Mouse (Mus musculus): ENCODE results near the gene Efna1. TPM values are rescaled to one million over a fixed set of nuclear protein-coding genes. Genes with fewer than 3 reads are reported as not detected.

Efna1 gene
- polyA plus RNA-seq (2015; fragmentation: Nextera tagmentation; extraction: Ambion mirVana) = 33.3 and 38.4 TPM in 2 replicates

GRCm38 (mm10) chr3:89280606-89281511 lies at the start of gene Efna1:
Gene Efna1, minus strand, starts transcription at chr3:89281142.
- H3K9ac ChIP-seq = peak within 1 kb of the TSS; percentile 86
- H3K27me3 ChIP-seq (replicated peaks) = peaks cover 17% of the 10 kb centered on the region; the same call in 1 of the 2 replicates
- peaks cover 49% of the 10 kb centered on the region for H3K4me1 ChIP-seq
- H3K27ac ChIP-seq (replicated peaks) = peak within 1 kb of the TSS; percentile 89
- H3K4me3 ChIP-seq = peak within 1 kb of the TSS; percentile 66
- peak within 1 kb of the TSS; percentile 94 for H3K4me2 ChIP-seq
- H3K36me3 ChIP-seq = peaks cover 4% of the 10 kb centered on the region
- ATAC-seq (ENCODE audit: extremely low read depth, insufficient number of reproducible peaks, low FRiP score, low TSS enrichment) = no peak
- WGBS = under 1% methylated on average over 52 of the region's 52 CpGs
- H3K9me3 ChIP-seq = no peaks in the 10 kb centered on the region

GRCm38 (mm10) chr3:89330346-89330745 lies 49.4 kb upstream of the Efna1 start:
- no peak overlapping the region for H3K4me3 ChIP-seq
- no peak overlapping the region for H3K9ac ChIP-seq
- H3K36me3 ChIP-seq = peaks cover 26% of the 10 kb centered on the region
- no peaks in the 10 kb centered on the region for H3K9me3 ChIP-seq
- no peak overlapping the region for H3K27ac ChIP-seq (replicated peaks)
- WGBS = 54% methylated on average over 3 of the region's 3 CpGs
- no peak for ATAC-seq (ENCODE audit: extremely low read depth, insufficient number of reproducible peaks, low FRiP score, low TSS enrichment)
- H3K4me1 ChIP-seq = peaks cover 22% of the 10 kb centered on the region
- H3K4me2 ChIP-seq = no peak overlapping the region
- peaks cover 40% of the 10 kb centered on the region for H3K27me3 ChIP-seq (replicated peaks)

GRCm38 (mm10) chr3:89328623-89329022 lies 47.7 kb upstream of the Efna1 start:
- H3K9ac ChIP-seq = no peak overlapping the region
- H3K9me3 ChIP-seq = no peaks in the 10 kb centered on the region
- H3K27me3 ChIP-seq (replicated peaks) = peaks cover 47% of the 10 kb centered on the region
- H3K4me2 ChIP-seq = no peak overlapping the region
- peaks cover 22% of the 10 kb centered on the region for H3K4me1 ChIP-seq
- 20% methylated on average over 4 of the region's 4 CpGs for WGBS
- H3K27ac ChIP-seq (replicated peaks) = no peak overlapping the region
- peaks cover 9% of the 10 kb centered on the region for H3K36me3 ChIP-seq
- H3K4me3 ChIP-seq = no peak overlapping the region
- no peak; the same call in 1 of the 2 replicates for ATAC-seq (ENCODE audit: extremely low read depth, insufficient number of reproducible peaks, low FRiP score, low TSS enrichment)

- H3K36me3 ChIP-seq = no peaks in the 10 kb centered on the region
- no peak for ATAC-seq (ENCODE audit: extremely low read depth, insufficient number of reproducible peaks, low FRiP score, low TSS enrichment)
- no peak overlapping the region for H3K4me3 ChIP-seq
- no peak overlapping the region for H3K27ac ChIP-seq (replicated peaks)
- no peak overlapping the region for H3K9ac ChIP-seq
- H3K9me3 ChIP-seq = no peaks in the 10 kb centered on the region
- WGBS = 61% methylated on average over 9 of the region's 9 CpGs
- no peak overlapping the region for H3K4me2 ChIP-seq
- H3K4me1 ChIP-seq = peaks cover 18% of the 10 kb centered on the region
- peaks cover 59% of the 10 kb centered on the region for H3K27me3 ChIP-seq (replicated peaks)
Observed at GRCm38 (mm10) chr3:89327371-89327870, 46.5 kb upstream of the Efna1 start.

- no peak overlapping the region for H3K27ac ChIP-seq (replicated peaks)
- H3K4me1 ChIP-seq = peaks cover 30% of the 10 kb centered on the region
- H3K4me2 ChIP-seq = no peak overlapping the region
- no peaks in the 10 kb centered on the region for H3K9me3 ChIP-seq
- 79% methylated on average over 8 of the region's 8 CpGs for WGBS
- no peak overlapping the region for H3K4me3 ChIP-seq
- H3K9ac ChIP-seq = no peak overlapping the region
- peaks cover 63% of the 10 kb centered on the region for H3K27me3 ChIP-seq (replicated peaks)
- no peak for ATAC-seq (ENCODE audit: extremely low read depth, insufficient number of reproducible peaks, low FRiP score, low TSS enrichment)
- H3K36me3 ChIP-seq = no peaks in the 10 kb centered on the region
Observed at GRCm38 (mm10) chr3:89325882-89326281, 44.9 kb upstream of the Efna1 start.

GRCm38 (mm10) chr3:89322514-89323165 lies 41.7 kb upstream of the Efna1 start, which contains the start of gene Efna3:
Gene Efna3, minus strand, starts transcription at chr3:89322965.
- H3K27me3 ChIP-seq (replicated peaks) = peaks cover 71% of the 10 kb centered on the region
- peak within 1 kb of the TSS; percentile 99 for H3K4me2 ChIP-seq
- under 1% methylated on average over 50 of the region's 53 CpGs for WGBS
- peak within 1 kb of the TSS; percentile 70 for H3K4me3 ChIP-seq
- no peak within 1 kb of the TSS for H3K27ac ChIP-seq (replicated peaks)
- H3K36me3 ChIP-seq = no peaks in the 10 kb centered on the region
- H3K9me3 ChIP-seq = no peaks in the 10 kb centered on the region
- peaks cover 38% of the 10 kb centered on the region for H3K4me1 ChIP-seq
- peak; percentile 28; the same call in 1 of the 2 replicates for ATAC-seq (ENCODE audit: extremely low read depth, insufficient number of reproducible peaks, low FRiP score, low TSS enrichment)
- peak within 1 kb of the TSS; percentile 80 for H3K9ac ChIP-seq

GRCm38 (mm10) chr3:89322131-89322500 lies 41.2 kb upstream of the Efna1 start:
- H3K36me3 ChIP-seq = no peaks in the 10 kb centered on the region
- ATAC-seq (ENCODE audit: extremely low read depth, insufficient number of reproducible peaks, low FRiP score, low TSS enrichment) = no peak
- H3K4me1 ChIP-seq = peaks cover 38% of the 10 kb centered on the region
- H3K9me3 ChIP-seq = no peaks in the 10 kb centered on the region
- H3K27ac ChIP-seq (replicated peaks) = no peak overlapping the region
- H3K9ac ChIP-seq = peak overlapping the region; percentile 80
- peak overlapping the region; percentile 99 for H3K4me2 ChIP-seq
- WGBS = 1% methylated on average over 14 of the region's 14 CpGs
- H3K27me3 ChIP-seq (replicated peaks) = peaks cover 72% of the 10 kb centered on the region
- peak overlapping the region; percentile 70 for H3K4me3 ChIP-seq

GRCm38 (mm10) chr3:89321183-89322130 lies 40.5 kb upstream of the Efna1 start:
- Histone ChIP-seq H3K9me3 (no peaks in the 10 kb centered on the region), H3K4me1 (peaks cover 40% of the 10 kb centered on the region), H3K36me3 (no peaks in the 10 kb centered on the region), H3K27me3 (replicated peaks) (peaks cover 77% of the 10 kb centered on the region), H3K9ac (peak overlapping the region; percentile 80), H3K4me3 (peak overlapping the region; percentile 70), H3K4me2 (peak overlapping the region; percentile 99), H3K27ac (replicated peaks) (no peak overlapping the region)
- WGBS = under 1% methylated on average over 64 of the region's 66 CpGs
- ATAC-seq (ENCODE audit: extremely low read depth, insufficient number of reproducible peaks, low FRiP score, low TSS enrichment) = no peak

- Histone ChIP-seq H3K27ac (replicated peaks) (no peak overlapping the region), H3K4me3 (peak overlapping the region; percentile 70), H3K9ac (peak overlapping the region; percentile 80), H3K4me2 (peak overlapping the region; percentile 99), H3K27me3 (replicated peaks) (peaks cover 84% of the 10 kb centered on the region), H3K4me1 (peaks cover 48% of the 10 kb centered on the region), H3K9me3 (no peaks in the 10 kb centered on the region), H3K36me3 (no peaks in the 10 kb centered on the region)
- under 1% methylated on average over 41 of the region's 41 CpGs for WGBS
- no peak for ATAC-seq (ENCODE audit: extremely low read depth, insufficient number of reproducible peaks, low FRiP score, low TSS enrichment)
Observed at GRCm38 (mm10) chr3:89320581-89321182, 39.7 kb upstream of the Efna1 start.

GRCm38 (mm10) chr3:89319591-89320350 lies 38.8 kb upstream of the Efna1 start:
- Histone ChIP-seq H3K9ac (peak overlapping the region; percentile 67), H3K36me3 (no peaks in the 10 kb centered on the region), H3K4me1 (peaks cover 57% of the 10 kb centered on the region), H3K9me3 (no peaks in the 10 kb centered on the region), H3K4me3 (peak overlapping the region; percentile 70), H3K4me2 (peak overlapping the region; percentile 99), H3K27me3 (replicated peaks) (peaks cover 84% of the 10 kb centered on the region), H3K27ac (replicated peaks) (no peak overlapping the region)
- ATAC-seq (ENCODE audit: extremely low read depth, insufficient number of reproducible peaks, low FRiP score, low TSS enrichment) = no peak
- 3% methylated on average over 53 of the region's 58 CpGs for WGBS

All from heart, embryonic 13.5 days (tissue).